Mouse (Mus musculus) adrenal gland, postnatal 36 days (tissue): ENCODE data around the gene Sec1. TPM values are rescaled to one million over a fixed set of nuclear protein-coding genes. Genes with fewer than 3 reads are reported as not detected.
"Not testable (repeated sequence)": the region's sequence is repeated elsewhere in the genome, so short reads cannot be mapped to it uniquely, and the experiment has no call there.

Source experiments
- DNase-seq, 2 experiments: peaks; one replicate each; pipeline ENCODE4 v3.0.0; 2021; ENCODE audit warnings: mixed read lengths in 1 of 2
- total RNA-seq, 2 experiments: library from RNA; stranded (reverse); gene quantifications; 2 replicates each; pipeline ENCODE4 v1.2.3; 2021

Gene Sec1
- total RNA-seq, 2 experiments from 2014 or later, result 0.23 to 0.99 TPM

DNA sequence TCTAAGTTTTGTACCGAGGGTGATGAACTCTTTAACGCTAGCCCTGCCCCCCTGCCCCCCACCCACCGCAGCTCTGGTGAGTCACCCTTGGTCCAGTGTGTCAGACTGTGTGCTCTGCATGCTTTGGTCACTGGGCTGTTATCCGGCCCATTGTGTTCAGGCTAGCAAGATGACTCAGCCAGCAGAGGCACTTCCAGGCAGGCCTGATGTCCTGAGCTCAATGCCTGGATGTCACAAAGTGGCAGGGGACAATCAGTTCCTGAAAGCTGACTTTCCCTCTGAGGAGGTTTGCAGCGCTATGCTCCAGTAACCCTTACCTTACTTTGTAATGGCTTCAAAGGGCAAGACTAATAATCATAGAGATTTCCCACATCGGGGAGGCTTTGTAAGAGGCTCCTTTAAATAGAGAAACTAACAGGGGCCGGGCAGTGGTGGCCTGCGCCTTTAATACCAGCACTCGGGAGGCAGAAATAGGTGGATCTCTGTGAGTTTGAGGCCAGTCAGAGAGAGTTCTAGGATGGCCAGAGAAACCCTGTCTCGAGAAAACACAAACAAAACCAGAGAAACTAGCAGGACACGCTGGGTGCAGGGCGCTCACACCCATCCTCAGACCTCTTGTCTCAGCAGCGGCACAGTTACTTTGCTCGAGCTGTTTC lies 14.1 kb downstream of the Sec1 start:
- peak; percentile 80 to 81 for DNase-seq

- DNase-seq, result peak; percentile 75 to 81
Measured at GRCm38 (mm10) chr7:45678513-45678912, 15.7 kb downstream of the Sec1 start.

GRCm38 (mm10) chr7:45677627-45678295 lies 16.4 kb downstream of the Sec1 start:
- no peak for DNase-seq

- no peak for DNase-seq
Measured at GRCm38 (mm10) chr7:45668921-45669320, 25.3 kb downstream of the Sec1 start.

- no peak for DNase-seq
Measured at GRCm38 (mm10) chr7:45667761-45668160, 26.4 kb downstream of the Sec1 start.

- no peak for DNase-seq
Measured at GRCm38 (mm10) chr7:45666161-45666560, 28.0 kb downstream of the Sec1 start, which contains the start of gene Fut2. Gene Fut2, minus strand, starts transcription at chr7:45666394.

GRCm38 (mm10) chr7:45665303-45666138 lies 28.7 kb downstream of the Sec1 start:
- no peak for DNase-seq

DNA sequence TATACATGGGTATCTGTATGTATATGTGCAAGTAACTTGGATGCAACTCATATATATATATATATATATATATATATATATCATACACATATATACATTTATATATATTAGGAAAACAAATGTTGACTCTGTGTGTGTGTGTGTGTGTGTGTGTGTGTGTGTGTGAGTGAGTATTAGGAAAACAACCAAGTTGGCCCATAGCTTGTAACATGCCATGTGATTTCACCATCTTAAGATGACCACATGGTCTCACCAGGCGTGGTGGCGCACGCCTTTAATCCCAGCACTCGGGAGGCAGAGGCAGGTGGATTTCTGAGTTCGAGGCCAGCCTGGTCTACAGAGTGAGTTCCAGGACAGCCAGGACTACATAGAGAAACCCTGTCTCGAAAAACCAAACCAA lies 32.5 kb downstream of the Sec1 start:
- DNase-seq, result not testable (repeated sequence)

DNA sequence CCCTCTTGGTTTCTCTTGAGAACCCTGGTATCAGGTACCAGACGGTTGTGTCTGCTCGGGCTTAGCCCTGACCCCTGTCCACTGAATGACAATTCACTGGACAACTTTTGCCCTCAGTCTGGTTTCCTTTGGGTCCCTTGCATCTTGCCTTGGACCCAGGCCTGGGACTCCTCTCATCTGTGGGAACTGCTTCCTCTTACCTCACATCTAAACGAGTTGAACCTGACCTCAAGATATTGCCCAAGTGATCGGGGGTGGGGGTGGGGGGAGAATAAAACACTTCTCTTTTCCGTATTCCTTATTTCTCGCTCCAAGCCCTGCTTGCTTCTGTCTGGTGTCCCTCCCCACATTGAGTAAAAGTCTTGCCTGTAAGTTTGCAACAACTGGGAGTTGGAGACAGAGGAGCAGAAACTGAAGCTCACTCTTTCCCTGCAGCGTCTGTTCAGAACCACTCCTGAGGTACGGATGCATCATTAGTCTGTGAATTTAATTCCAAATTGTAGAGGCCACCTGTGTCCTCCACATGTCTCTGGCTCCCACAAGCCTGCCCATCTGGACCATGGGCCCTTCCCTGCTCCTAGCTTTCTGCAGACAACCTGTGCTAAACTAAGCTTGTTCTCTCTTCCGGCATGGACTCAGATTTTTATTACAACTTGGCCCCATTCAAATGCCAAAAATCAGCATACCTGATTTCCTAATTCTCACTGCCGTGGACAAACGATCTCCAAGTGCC lies 33.3 kb downstream of the Sec1 start:
- no peak for DNase-seq

DNA sequence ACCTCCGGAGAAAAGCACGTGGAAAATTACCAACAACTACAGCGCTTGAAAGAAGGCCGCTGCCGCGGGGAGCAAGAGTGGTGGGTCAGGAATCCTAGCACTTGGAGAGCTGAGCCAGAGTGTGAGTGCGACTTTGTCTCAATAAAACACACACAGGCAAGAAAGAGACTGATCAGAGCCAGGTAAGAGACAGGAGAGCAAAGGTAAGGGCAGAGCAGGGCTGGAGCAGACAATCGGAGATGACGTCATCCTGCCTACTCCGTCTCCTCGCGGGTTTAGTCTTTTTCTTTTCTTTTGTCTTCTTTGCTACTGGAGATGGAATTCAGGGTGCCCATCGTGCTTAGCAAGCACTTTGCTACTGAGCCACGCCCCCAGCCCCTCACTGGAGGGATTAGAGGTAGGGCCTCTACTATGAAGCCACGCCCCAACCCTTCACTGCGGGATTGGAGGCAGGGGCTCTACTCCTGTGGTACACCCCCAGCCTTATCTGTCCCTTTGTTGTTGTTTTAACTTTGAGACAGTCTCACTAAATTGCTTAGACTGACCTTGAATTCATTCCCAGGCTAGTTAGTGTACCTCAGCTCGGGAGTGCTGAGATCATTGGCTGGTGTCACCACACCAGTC lies 39.7 kb downstream of the Sec1 start:
- no peak for DNase-seq

DNA sequence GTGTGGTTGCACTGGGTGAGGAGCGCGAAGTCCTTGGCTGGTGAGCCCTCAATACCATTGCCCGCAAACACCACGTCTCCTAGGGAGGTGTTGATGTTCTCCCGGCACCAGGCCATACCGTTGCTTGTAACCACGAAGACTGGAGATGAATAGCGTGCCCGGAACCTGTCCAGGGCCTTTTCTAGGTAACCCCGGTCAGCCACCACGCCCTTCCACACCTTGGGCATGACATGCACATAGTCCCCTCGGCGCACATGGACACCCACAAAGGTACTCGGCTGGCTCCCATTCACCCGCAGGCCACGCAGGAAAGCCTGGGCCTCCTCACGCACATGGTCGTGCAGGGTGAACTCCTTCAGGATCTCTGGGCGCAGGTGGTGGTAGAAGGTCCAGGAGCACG lies 43.7 kb downstream of the Sec1 start:
- not testable (repeated sequence) for DNase-seq

- DNase-seq, result peak; percentile 60 to 72
Measured at GRCm38 (mm10) chr7:45649351-45649750, 44.9 kb downstream of the Sec1 start.

DNA sequence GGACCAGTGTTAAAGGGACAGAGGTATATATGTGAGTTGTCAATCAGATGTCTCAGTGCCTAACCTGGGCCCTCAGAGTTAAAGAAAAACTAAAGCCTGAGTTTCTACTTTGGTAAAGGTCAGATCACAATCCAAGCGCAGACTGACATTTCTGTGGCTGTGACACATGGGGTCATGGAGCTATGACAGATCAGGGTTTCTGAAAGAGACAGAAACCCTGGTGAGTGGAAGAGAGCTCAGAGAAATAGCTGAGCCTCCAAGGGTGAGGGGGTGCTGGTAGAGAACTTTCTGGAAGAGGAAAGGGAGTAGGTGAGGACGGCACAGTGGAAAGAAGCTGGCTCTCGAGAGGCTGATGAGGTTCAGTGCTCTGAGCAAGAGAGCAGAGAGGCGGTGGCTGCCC lies 47.5 kb downstream of the Sec1 start:
- peak; percentile 46 to 55 for DNase-seq

DNA sequence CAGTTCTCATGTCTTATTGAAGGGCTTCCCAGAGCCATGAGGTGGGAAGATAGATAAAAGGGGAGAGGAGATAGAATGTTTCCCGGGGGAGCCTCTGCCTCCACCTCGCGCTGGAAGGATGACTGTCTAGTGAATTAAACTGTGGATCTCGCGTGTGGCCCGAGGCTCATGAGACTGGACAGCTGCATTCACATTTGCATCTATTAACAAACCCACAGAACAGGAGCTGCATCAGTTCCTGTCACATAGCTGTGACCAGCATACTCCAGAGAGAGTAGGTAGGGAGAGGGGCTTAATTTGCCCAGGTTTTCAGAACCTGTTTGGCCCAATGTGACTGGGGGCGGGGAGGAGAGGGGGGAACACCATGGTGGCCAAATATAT lies 48.6 kb downstream of the Sec1 start:
- DNase-seq, result no peak

DNA sequence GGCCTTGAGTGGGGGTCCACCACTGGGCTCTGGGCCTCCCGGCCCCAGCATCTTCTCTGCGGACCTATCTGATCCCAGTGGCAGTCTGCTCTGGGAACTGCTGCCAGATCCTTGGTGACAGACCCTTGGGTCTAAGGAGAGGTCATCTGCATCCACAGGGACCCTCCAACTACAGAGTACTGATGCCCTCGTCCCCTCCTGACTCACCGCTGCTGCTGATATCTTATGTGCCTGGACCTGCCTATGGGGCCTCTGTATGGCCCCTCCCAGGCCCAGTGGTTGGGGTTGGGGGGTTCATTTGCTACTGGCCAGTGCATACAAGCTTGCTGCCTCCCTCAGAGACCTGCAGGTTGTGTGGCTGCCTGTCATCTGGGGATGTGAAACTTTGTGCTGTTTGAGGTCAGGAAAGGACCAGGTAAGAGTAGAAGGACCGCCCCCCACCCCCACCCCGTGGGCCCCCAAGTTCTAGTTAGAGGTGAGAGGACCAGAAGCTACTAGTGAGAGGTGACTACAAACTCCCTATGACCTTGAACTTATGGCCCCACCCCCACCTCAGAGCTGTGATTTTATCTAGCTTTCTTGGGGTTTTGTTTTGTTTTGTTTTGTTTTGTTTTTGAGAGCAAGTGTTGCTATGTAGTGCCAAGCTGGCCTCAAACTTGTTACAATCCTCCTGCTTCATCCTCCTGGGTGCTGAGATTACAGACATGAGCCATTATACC lies 49.2 kb downstream of the Sec1 start:
- no peak for DNase-seq

- peak in 1 of 2 experiments; percentile 37 for DNase-seq
Measured at GRCm38 (mm10) chr7:45644183-45644582, 50.0 kb downstream of the Sec1 start.

DNA sequence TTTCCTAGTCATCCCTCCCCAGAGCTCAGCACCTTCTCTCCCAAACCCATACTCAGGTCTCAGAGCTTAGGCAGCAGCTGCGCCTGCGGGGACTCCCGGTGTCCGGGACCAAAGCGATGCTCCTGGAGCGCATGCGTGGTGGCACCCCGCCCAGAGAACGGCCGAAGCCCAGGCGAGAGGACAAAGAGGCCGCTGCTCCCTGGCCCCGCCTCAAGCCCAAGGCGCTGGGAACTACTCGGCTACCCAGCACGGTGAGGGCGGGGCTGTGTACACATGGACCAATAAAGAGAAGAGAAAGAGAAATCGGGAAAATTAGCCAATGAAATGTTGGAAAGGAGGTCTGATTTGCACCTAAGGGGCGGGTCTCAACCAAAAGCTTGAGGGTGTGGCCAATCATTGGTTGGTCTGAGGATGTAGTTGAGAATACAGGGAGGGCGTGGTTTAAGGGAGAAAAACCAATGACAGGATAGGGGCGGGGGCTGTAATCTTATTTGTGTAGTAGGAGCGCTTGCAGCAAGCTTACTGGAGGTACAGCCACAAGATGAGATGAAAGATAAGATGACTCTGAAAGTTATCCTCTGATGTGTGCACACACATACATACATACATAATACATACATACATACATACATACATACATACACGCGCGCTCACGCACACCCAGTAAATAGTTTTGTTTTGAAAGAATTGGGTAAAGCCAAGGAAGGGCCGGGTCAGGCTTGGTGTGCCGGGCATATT lies 50.6 kb downstream of the Sec1 start:
- DNase-seq, result peak; percentile 94 to 97

GRCm38 (mm10) chr7:45642503-45643255 lies 51.5 kb downstream of the Sec1 start:
- no peak for DNase-seq

DNA sequence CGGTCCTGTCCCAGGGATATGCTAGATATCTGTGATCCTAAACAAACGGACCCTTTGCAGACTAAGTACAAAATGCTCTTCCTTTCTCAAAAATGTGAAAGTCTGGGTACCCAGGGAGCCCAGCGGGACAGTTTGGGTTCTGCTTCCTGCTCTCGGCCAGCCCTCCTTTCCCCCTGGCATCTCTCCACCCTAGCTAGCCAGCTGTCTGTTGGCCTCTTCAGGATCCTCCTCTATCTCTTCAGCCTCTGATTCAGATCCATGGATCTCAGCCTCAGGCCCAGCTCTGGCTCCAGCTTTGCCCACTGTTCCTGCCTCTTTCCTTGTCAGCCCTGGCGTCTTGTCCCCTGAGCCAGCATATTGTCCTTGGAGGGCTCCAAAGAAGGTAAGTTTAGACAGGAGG lies 52.1 kb downstream of the Sec1 start:
- peak in 1 of 2 experiments; percentile 8 for DNase-seq
